In the genomic region with DNA sequence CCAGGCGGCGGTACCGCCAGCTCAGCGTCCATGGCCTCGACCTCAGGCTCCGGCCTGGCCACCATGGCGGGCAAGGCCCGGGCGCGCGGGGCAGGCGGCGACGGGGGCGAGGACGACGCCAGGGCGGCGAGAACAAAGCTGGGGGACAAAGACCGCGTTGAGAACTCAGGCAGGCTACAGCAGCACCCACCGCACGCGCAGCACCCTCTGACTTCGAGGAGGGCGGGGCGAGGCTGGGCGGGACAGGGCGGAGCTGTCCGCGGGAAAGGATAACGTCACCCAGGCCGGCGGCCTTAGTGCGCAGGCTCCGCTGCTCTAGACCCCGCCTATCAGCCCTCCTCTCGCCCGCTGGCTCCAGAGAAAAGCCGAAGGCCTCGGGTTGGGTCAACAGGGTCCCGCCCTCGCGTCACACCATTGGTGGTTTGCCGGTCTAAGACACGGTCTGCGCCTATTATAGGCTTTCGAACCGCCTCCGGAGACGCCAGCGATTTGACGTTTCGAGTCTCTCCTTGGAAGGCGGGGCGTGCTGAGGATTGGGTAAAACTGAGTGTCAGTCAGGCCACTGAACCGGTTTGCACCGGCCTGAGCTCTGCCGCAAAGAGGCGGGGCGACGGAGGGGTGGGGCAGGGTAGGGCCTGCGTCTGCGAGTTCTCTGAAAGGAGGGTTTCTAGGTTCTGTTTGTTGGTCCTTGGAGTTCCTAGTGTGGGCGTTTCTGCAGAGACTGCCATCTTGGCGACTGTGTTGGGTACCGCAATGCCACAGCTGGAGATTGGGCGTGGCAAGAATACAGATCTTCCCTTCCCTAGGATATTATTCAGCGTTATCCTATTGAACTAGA, we compare ENCODE assay signal across 7 mouse cellular contexts. TPM values are rescaled to one million over a fixed set of nuclear protein-coding genes. Genes with fewer than 3 reads are reported as not detected.
A peak's percentile ranks its signal among the peaks of the same experiment; 100 is the strongest.
DNase-seq lines count a peak whose midpoint lies in the region; ATAC-seq and TF ChIP-seq lines count a peak whose summit lies in the region.

TSS of gene Usp22 (minus strand) at position 235 of the 838 bp plus-strand sequence.

- peak; percentile 99 for DNase-seq in adrenal gland, postnatal 10 days
- peak; percentile 100 for DNase-seq in embryonic facial prominence, embryonic 10.5 days (ENCODE audit: low spot score)
- peak; percentile 96 for DNase-seq in gonadal fat pad, adult 2 months (ENCODE audit: low read depth)
- peak; percentile 100 for DNase-seq in left cerebral cortex, postnatal 4 days

- peak within 1 kb of the TSS; percentile 94 for H3K4me2 ChIP-seq in intestine, postnatal 0 days (replicated peaks; ENCODE audit: low read depth)
- H3K4me2 ChIP-seq in midbrain, embryonic 12.5 days (replicated peaks) = peak within 1 kb of the TSS; percentile 65

- peak; percentile 41; the same call in 1 of the 2 replicates for TF ChIP-seq CTCF in intestine, postnatal 0 days (IDR thresholded peaks at IDR 0.05; ENCODE audit: low read depth)
- no peak for TF ChIP-seq CTCF in small intestine, adult 2 months (IDR thresholded peaks at IDR 0.05; ENCODE audit: extremely low read depth, insufficient read length, insufficient replicate concordance, low read depth, low read length)

- peak within 1 kb of the TSS; percentile 99 for H3K4me3 ChIP-seq in embryonic facial prominence, embryonic 10.5 days
- H3K4me3 ChIP-seq in intestine, postnatal 0 days (ENCODE audit: low read depth, low read length) = peak within 1 kb of the TSS; percentile 70
- peak within 1 kb of the TSS; percentile 98 for H3K4me3 ChIP-seq in midbrain, embryonic 12.5 days
- H3K4me3 ChIP-seq in small intestine, adult 2 months (ENCODE audit: low read depth, low read length) = peak within 1 kb of the TSS; percentile 82

- TF ChIP-seq POLR2A in small intestine, adult 2 months (IDR thresholded peaks at IDR 0.05; ENCODE audit: low read depth, low read length) = peak; percentile 75; the same call in 1 of the 2 replicates

- H3K27me3 ChIP-seq in embryonic facial prominence, embryonic 10.5 days (replicated peaks; ENCODE audit: low read depth, poor library complexity, severe bottlenecking) = no peaks in the 10 kb centered on the region
- H3K27me3 ChIP-seq in intestine, postnatal 0 days (replicated peaks; ENCODE audit: control insufficient read depth, insufficient read depth, low read length) = no peaks in the 10 kb centered on the region
- H3K27me3 ChIP-seq in midbrain, embryonic 12.5 days = no peaks in the 10 kb centered on the region
- H3K27me3 ChIP-seq in small intestine, adult 2 months (ENCODE audit: control insufficient read depth, insufficient read depth, low read length) = no peaks in the 10 kb centered on the region

- peaks cover 26% of the 10 kb centered on the region for H3K4me1 ChIP-seq in embryonic facial prominence, embryonic 10.5 days
- H3K4me1 ChIP-seq in intestine, postnatal 0 days (replicated peaks; ENCODE audit: control insufficient read depth, insufficient read depth, low read length) = no peaks in the 10 kb centered on the region
- H3K4me1 ChIP-seq in midbrain, embryonic 12.5 days = peaks cover 33% of the 10 kb centered on the region
- H3K4me1 ChIP-seq in small intestine, adult 2 months (ENCODE audit: control insufficient read depth, insufficient read depth, insufficient read length, low read length) = 0 out of 2 replicates have a peak, but pooled peaks cover 2% of the 10 kb centered on the region

- peaks cover 17% of the 10 kb centered on the region for H3K36me3 ChIP-seq in embryonic facial prominence, embryonic 10.5 days (replicated peaks)
- H3K36me3 ChIP-seq in intestine, postnatal 0 days (ENCODE audit: control insufficient read depth, insufficient read depth) = no peaks in the 10 kb centered on the region
- 0 out of 2 replicates have a peak, but pooled peaks cover 3% of the 10 kb centered on the region for H3K36me3 ChIP-seq in midbrain, embryonic 12.5 days
- no peaks in the 10 kb centered on the region for H3K36me3 ChIP-seq in small intestine, adult 2 months (ENCODE audit: control insufficient read depth, insufficient read depth, low read length)

- ATAC-seq in intestine, postnatal 0 days = peak; percentile 99
- ATAC-seq in midbrain, embryonic 12.5 days (ENCODE audit: low FRiP score, low read depth) = peak; percentile 98

- peak within 1 kb of the TSS; percentile 99 for H3K27ac ChIP-seq in embryonic facial prominence, embryonic 10.5 days (replicated peaks)
- peak within 1 kb of the TSS; percentile 92 for H3K27ac ChIP-seq in intestine, postnatal 0 days (ENCODE audit: low read depth, low read length)
- peak within 1 kb of the TSS; percentile 98 for H3K27ac ChIP-seq in midbrain, embryonic 12.5 days (replicated peaks)
- peak within 1 kb of the TSS; percentile 90 for H3K27ac ChIP-seq in small intestine, adult 2 months (ENCODE audit: insufficient read depth, low read depth, low read length)

- peak within 1 kb of the TSS; percentile 83 for H3K9ac ChIP-seq in intestine, postnatal 0 days (ENCODE audit: low read depth, low read length)
- H3K9ac ChIP-seq in midbrain, embryonic 12.5 days (replicated peaks) = peak within 1 kb of the TSS; percentile 99

- no peaks in the 10 kb centered on the region for H3K9me3 ChIP-seq in embryonic facial prominence, embryonic 10.5 days
- no peaks in the 10 kb centered on the region for H3K9me3 ChIP-seq in intestine, postnatal 0 days (ENCODE audit: control insufficient read depth)
- no peaks in the 10 kb centered on the region for H3K9me3 ChIP-seq in midbrain, embryonic 12.5 days

- intact Hi-C loops in left cerebral cortex, postnatal 4 days (cut with DNase I) = loop anchor here (5.0 kb wide), 1 partner anchor 402 kb away; the partner anchor contains the start of gene Epn2

- WGBS in embryonic facial prominence, embryonic 10.5 days = under 1% methylated on average over 69 of the region's 69 CpGs
- WGBS in intestine, postnatal 0 days = under 1% methylated on average over 69 of the region's 69 CpGs
- WGBS in midbrain, embryonic 12.5 days = under 1% methylated on average over 69 of the region's 69 CpGs
- WGBS in small intestine, adult 2 months = under 1% methylated on average over 69 of the region's 69 CpGs

RNA-seq across cellular contexts. Expression of gene Usp22, which starts in this region (rescaled TPM):
- 10 to 100 TPM; 60.6 to 70.6 TPM for total RNA-seq in adrenal gland, postnatal 10 days (2021)
- polyA plus RNA-seq in embryonic facial prominence, embryonic 10.5 days (2016; fragmentation: Nextera tagmentation; extraction: Ambion mirVana) = 185 and 189 TPM in 2 replicates
- 44.6 and 70.2 TPM in 2 replicates for polyA plus RNA-seq in gonadal fat pad, adult 2 months (2012; rRNA removed)
- 26.3 and 27.0 TPM in 2 replicates for polyA plus RNA-seq in intestine, postnatal 0 days (2015; fragmentation: Nextera tagmentation; extraction: Ambion mirVana)
- 100 to 1,000 TPM; 585 to 610 TPM for total RNA-seq in left cerebral cortex, postnatal 4 days (2021)
- 338 and 345 TPM in 2 replicates for polyA plus RNA-seq in midbrain, embryonic 12.5 days (2016; fragmentation: Nextera tagmentation; extraction: Ambion mirVana)
- 14.5 and 25.1 TPM in 2 replicates for polyA plus RNA-seq in small intestine, adult 2 months (2012; rRNA removed)

Comparison
In these comparisons a context has a peak if more than half of its experiments do, and no peak if none do; other contexts are left out.
1. Peak in every context shown above with its lines: DNase-seq, ATAC-seq, H3K4me3 ChIP-seq and H3K27ac ChIP-seq.
2. RNA of gene Usp22 (total RNA-seq): 585 to 610 TPM in left cerebral cortex, postnatal 4 days; 60.6 to 70.6 TPM in adrenal gland, postnatal 10 days; every median in the first group is over 4 times any median in the second.